Mouse (Mus musculus) liver (tissue): ENCODE data around the gene Pop5.
A peak's percentile ranks its signal among the peaks of the same experiment; 100 is the strongest.

Experiments used
- DNase-seq: peaks from one replicate; pipeline ENCODE4 v3.0.0-alpha.2; 2020; ENCODE audit warnings: mixed read lengths

Pop5 gene

DNA sequence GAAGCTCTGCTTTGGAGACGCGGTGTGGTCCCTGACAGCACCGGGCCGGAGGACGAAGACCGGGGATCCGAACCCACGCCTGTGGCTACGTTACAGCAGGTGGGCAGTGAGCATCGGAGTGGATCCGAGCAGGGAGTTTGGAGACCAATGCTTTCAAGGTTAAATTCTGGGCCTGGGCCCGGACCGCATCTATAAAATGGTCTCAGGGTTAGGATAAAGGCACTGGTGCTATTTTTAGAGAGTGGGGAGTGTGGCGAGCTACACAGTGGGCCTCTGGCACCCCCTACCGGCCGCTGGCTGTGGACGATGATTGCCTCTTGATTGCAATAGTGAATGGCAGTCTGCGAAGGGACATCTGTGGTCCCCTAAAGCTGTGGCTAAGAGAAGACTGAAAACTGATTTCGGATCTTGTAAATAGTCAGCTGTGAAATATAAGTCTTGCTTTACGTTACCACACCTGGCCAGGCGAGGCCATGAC is at the start of gene Pop5:
Gene Pop5, plus strand, starts transcription at position 51 of the 478 bp plus-strand sequence.
- peak; percentile 90 for DNase-seq

DNA sequence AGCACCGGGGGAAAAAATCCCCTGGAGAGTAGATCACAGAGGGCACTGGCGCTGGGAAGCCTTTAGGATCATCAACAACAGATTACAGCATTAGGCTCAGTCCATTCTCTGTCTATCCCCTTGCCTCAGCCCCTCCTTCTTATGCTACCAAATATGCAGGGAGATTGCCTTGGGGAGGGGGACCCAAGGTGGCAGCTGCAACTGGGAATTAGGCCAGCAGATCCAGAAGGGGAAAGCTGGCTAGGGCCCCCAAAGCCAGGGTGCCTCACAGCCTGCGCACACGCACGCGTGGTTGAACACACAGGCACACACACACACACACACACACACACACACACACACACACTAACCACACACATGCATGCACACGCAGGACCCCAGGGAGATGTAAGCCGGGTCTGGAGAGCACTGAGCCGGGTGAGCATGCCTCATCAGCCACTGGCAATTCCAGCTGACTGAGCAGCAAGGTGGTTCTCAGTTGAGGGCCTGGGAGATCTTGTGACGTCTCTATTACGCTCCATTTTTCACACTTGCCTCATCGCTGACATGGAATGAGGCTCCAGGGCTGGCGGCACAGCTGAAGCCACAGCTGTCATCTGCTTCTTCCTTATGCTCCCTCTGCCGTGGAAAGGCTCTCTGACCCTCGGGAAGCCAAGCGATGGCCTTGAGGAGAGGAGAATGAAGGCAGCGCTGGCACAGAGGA is 49.1 kb upstream of the Pop5 start:
- no peak for DNase-seq

DNA sequence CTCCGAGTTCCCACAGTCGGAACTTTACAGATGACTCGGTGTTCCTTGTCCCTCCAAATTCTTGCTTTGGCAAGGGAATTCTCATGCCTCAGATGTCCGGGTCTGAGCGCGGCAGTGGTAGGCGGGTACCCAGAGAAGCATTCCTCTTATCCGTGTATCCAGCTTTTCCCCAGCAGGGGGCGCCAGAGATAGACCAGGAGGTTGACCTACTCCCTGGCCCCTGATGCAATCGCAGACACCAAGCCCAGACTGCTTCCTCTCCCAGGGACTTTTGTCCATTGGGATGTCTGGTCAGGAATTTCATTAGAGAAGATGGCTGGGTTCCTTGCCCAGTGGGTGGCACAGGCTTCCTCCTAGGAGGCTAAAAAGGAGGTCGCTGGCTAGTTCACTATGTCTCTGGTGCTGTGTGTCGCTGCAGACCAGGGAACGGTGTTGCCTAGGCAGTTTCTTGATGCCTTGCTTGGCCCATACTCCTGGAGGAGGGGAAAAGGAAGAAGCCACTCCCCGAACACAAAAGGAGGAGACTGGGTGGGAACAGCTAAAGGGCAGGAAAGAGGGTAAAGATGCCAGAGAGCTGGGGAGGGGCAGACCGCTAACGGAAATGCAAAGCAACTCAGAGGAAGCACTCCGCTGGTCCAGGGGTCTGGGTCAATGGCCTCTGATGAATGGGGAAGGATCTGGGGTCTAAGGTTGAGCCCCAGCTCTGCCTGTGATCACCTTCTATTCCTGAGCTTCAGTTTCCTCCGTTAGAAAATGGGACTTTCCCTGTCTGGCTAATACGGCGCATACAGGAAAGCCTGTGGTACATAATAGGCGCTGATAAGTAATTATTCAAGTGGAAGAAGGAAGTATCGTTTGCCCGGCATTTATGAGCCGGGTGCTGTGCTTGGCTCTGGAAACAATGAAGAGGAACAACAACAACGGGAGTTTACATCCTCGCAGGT is 48.2 kb upstream of the Pop5 start:
- DNase-seq = peak; percentile 93

DNA sequence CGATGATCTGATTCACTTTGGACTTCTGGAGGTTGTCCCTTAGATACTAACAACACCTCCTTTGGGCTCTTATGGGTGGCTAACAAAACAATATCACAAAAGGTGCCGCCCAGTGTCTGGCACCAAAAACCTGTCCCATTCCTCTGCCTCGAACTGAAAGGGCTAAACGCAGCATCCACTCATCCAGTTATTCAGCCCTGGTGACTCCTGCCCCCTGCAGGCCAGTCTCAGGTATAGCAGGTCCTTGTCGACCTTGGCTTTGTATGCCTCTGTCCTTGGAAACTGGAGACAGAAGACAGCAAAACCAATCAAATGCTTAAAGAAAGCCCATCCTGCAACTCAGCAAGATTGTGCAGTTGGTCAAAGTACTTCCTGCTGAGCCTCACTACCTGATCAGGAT is 46.8 kb upstream of the Pop5 start:
- DNase-seq = peak; percentile 47

DNA sequence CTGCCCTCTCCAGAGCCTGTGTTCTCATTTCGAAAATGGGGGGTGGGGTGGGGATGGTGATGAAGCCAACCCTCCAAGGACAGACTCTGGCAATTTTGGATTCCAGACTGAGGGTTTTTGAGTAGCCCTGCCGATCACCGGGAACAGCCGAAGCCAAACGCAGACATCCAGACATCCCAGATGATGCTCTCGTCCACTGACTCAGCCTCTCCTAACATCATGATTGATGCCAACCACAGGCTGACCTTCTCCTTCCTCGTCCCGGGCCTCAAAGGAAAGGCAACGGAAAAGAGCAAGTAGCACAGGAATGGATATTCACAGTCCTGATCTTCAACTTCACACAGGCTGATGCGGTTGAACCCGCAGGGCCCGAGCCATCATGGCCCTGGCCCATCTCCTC is 45.6 kb upstream of the Pop5 start:
- no peak for DNase-seq

DNA sequence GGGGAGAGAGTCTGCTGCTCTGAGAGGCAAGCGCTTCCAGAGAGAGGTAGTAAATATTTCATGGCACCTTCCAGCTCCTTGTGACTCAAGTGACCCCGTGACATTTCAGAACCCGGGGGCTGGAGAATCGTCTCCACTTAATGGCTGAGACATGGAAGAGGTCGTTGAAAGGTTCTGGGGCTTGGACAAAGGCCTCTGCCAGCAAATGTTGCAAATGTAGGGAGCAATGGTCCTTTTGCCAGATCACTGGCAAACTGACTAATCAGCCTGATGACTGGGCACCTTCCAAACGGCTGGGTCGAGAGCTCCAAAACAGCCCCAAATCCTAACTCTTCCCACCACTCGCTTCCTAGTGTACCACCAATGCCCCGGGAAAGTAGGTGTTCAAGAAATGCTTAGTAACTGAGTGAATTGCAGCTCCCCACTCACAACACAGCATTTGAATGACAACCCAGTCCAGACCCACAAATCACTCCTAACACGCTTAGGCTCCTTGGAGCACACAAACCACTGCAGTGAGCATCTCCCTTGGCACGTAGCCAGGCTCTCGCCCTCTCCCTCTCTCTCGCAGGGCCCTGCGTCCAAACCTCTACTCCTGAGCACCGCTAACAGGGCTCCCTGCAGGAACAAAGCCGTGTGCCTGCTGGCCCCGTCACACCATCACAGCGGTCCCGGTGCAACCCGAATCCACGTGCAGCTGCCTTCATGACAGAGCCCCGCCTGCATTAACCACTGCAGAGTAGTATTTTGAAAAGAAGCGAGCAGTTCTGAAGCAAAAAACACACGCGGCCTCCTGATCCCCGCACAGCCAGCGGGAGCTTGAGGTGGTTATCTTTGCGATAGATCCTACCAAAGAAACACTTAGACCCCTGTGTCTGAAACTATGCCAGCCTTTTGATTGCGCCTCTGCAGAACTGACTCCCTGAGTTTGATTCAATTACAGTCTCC is 43.5 kb upstream of the Pop5 start:
- DNase-seq = no peak

DNA sequence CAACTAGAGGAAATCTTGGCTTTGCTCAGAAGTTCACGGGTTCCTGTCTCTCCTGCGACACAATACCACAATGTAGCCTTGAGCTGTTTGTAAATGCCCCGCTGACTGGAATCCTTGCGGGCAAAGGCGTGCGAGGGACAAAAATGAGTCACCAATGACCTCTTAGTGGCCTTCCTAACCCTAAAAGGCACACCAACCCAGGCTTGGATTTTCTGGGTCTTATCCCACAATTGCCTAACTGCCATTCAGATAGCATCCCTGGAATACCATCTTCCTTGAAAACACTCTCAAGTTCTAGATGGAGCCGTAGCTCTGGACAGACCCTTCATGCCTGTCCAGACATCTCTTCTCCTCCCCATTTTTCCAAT is 42.8 kb upstream of the Pop5 start:
- DNase-seq = no peak

DNA sequence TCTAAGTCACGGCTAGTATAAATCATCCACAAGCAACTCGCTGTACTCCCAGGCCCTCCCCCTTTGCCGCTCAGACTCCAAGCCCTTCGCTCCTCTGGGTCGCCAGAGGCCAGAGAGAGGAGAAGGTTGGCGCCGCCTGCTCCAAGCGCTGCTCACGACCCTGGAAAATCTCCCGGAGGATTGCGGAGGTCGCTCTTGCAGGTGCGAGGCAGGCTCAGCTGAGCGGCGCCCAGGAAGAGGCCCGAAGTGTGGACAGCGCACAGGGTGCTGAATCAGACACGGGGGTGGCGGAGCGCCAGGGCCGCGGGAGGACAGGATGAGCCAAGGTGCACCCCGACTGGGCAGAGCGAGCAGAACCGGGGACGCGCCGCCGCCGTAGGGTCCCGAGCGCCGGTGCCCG is 42.4 kb upstream of the Pop5 start:
- peak; percentile 41 for DNase-seq

DNA sequence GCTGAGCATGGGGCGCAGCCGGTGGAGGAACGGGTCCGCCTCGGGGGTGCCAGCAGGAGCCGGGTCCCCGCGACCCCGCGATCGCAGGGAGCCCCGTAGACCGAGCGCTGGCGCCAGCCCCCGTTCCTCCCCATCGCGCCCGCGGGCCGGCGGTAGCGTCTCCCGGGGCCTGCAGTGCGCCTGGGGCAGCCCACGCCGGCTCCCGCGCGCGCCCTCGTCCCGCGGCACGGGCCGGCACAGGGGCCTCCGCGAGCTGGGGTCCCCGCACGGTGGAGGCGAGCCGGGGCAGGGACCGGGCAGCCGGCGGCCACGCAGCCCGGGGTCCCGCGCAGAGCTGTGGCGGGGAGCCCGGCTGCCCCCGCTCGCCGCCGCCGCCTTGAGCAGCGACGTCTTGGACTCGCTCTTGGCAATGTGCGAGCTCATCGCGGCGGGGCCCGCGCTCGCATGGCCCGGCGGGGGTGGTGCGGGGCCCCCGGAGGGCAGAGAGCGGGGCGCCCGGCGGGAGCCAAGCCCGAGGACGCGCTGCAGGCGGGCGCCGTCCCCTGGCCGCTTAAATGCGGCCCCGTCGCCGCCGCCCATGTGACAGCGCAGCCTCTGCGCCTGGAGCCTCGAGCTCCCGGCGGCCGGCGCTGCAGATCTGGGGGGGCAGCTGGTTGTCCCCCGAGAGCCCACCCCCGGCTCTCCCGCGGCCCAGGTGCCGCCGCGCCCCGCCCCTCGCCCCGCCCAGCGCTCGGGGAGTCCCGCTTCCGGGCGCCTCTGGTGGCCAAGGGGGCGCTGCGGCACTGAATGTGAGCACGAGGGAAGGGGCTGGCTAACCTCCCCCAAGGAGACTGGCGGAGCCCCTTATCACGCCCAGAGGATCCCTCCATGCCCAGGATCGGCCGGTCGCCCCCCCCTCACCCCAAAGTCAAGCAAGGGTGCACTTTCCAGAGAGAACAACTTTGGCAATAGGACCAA is 41.7 kb upstream of the Pop5 start, which contains the start of gene Cabp1:
Gene Cabp1, minus strand, starts transcription at position 713 of the 957 bp plus-strand sequence.
- peak; percentile 62 for DNase-seq

DNA sequence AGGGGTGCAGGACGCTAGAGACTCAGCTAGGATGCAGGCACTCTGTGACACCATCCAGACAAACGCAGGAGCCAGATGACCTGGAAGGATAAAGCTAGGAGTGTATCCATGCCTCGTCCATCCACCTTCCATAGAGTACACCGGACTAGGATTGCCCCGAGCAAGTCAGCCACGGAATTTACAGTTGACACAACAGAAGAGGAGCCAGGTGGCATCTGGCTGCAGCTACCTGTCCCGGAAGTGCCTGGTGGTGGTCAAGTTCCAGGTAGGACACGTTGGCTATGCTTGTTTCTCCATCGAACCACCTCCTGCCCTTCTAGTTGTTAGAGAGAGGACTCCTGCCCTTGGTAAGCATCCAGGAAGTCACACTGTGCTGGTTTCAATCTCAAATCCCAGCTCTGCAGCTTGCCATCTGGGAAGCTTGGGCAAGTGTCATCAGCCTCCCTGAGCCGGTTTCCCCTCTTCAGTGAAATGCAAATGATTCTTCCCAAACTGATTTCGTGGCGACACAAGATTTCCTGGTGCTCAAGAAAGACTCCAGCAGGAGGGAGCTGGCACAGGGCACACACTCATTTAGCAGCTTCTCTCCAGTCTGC is 40.9 kb upstream of the Pop5 start:
- no peak for DNase-seq

DNA sequence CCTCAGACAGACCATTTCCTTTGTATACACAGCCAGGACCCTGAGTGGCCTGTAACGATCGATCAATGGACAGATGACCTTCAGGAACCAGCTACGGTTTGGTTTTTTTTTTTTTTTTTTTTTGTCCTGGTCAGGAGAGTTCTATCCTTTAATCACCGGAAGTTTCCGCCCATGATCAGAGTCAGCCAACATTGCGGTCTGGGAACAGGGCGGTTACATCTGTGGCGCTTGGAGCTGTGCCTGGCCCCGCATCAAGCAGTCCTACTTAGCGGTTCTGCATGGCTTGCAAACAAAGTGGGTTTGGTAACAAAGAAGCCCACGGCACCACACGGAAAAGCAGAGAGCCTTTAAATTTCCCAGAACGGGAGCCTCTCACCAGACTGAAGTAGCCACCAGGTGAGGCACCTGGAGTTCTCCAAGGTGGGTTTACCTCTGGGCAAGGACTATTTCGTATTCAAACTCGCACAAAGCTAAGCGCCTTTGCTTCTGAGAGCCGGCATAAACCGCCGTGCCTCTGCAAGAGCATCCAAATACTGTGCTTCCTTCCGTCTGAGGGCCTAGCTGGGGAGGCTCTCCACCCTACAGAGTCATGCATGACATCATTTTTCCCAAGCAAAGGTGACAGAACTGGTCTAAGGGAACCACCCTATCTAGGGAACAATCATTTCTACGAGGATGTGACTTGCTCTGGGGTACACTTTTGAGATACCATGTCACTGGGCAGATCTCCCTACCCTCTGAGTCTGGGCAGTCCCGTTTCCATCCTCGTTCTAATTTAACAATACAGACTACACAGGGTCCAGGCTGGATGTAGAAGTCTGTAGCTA is 31.7 kb upstream of the Pop5 start:
- no peak for DNase-seq

DNA sequence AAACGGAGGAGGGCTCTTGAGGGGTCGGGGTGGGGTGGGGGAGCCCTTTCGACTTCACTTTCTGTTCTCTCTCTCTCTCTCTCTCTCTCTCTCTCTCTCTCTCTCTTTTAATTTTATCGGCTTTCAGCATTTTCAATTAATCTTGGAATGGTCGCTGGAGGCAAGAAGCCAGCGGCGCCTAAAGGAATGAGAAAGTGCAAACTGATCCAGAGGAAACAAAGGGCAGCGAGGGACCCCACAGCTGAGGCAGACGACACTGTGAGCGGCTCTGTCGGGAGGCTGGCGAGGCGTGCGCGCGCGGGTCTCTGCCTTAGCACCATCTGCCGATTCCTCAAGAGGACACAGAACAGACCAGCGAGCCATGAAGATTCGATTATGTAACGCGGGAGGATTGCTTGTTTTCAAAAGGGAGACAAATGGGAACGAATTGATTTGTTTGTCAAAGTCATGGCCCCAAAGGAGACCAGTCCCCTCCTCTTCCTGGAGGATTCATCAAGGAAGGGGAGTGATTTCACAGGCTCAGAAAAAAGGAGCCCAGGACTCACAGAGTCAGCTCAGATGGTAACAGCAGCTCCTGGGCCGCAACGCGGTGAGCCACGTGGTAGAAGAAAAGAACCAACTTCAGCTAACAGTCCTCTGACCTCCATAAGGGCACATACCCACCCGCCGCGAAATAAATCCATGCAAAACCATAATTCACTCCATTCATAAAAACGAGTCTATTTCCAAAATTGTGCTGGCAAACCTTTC is 30.9 kb upstream of the Pop5 start:
- DNase-seq = no peak

DNA sequence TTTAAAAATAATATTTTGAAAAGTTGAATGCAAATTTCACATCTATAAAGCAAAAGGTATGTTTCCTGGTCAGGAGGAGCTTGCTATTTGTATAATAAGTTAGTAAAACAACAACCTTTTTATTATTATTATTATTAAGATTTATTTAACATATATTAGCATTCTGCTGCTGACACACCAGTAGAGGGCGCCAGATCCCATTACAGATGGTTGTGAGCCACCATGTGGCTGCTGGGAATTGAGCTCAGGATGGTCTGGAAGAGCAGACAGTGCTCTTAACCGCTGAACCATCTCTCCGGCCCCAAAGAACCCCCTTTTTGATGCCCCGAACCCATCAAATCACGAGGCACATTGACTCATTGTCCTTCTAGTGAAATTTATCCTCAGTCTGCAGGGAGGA is 28.4 kb upstream of the Pop5 start:
- DNase-seq = no peak

DNA sequence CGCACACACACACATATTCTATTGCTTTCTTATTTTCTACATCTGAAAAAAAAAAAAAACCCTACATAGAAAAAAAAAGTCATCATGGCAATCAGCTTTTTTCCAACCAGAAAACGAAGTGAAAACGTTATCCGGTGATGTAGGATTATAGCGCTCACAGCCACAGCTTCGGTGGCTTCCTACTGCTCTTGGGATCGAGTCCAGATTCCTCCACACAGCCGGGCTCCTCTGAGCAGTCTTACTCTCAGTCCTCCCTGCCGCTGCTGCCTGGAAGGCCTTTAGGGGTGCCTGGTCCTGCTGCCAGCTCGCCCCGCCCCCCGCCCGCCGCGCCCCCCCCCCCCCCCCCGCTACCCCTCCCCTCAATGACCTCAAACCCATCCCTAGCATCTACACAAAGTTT is 27.7 kb upstream of the Pop5 start:
- DNase-seq = no peak

DNA sequence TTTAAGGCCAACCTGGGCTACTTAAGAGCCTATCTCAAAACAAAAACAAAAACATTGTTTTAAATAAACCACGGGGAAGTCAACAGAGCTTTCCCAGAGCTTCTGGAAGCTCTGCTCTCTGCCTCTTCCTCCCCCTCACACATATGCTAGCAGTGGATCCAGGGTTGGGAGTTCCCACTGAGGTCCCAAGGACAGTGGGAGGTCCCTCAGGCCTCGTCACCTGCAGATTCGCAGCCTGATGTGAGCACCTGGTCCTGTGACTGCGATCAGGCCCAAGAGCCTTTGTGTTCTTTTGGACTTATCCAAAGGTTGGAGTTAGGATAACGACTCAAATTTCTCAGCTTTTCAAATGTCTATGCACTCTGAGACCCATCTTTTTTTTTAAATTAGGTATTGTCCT is 27.0 kb upstream of the Pop5 start:
- no peak for DNase-seq

DNA sequence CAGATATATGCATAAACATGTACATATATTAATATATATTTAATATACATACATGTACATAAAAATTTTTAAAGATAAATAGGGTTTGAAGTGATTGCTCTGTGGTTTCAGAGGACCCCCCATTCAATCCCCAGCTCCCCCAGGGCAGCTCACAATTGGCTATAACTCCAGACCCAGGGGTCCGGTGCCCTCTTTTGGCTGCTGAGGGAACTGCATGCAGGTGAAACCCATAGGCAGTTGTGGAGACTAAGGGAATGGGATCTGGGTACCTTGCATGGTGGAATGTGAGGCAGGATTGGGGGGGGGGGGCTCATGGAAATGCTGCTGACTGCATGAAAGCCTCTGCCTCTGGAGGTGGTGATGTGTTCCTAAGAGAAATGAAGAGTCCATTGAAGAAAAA is 25.3 kb upstream of the Pop5 start:
- peak; percentile 61 for DNase-seq

DNA sequence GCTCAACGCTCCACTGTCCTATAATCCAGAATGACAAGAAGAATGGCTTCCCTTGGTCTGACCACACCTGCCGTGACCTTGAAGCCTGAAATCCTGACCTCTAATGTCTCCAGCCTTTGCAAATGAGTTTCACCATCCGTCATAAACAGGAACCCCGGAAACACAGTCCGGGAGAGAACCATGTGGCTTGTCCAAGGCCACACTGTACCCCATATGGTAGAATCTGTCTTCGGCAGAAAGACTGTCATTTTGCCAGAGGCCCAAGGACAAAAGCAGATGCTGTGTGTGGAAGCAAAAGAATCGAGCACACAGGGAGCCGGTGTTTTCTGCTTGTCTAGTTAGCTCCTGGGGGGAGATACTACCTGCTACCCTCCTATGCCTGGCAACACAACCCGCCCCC is 23.2 kb upstream of the Pop5 start:
- DNase-seq = no peak

DNA sequence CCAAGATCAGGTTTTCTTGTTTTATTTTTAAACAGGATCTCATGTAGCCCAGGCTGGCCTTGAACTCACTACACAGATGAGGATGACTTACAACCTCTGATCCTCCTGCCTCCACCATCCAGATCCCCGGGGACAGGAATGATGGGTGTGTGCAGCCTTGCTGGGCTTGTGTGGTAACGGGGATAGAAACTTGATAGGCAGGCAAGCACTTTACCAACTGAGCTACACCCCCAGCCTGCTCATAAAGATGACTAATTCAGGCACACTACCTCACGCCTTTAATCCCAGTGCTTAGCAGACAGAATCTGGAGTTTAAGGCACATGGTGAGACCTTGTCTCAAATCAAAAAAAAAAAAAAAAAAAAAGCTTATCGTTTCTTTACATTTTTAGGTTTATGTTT is 22.8 kb upstream of the Pop5 start:
- no peak for DNase-seq

DNA sequence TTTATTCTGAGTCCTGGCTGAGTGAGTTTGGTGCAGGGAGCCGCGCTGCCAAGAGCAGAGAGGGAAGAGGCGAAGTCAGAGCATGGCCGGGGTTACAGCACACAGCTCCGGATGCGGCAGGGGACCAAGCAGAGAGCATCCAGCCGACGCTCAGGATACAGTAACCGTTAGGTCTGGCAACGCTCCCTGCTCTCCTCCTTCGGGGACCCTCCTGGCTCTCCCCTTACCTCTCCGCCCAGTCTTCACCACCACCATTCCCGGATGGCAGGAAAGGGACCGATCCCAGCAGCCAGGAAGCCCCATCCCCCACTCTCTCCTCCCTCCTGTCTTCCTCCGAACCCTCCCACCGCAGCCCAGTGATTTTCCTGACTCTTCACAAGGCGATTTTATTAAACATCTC is 20.8 kb upstream of the Pop5 start:
- no peak for DNase-seq
